Mouse (Mus musculus): Measurements from ENCODE around the gene Gm27021.

DNA sequence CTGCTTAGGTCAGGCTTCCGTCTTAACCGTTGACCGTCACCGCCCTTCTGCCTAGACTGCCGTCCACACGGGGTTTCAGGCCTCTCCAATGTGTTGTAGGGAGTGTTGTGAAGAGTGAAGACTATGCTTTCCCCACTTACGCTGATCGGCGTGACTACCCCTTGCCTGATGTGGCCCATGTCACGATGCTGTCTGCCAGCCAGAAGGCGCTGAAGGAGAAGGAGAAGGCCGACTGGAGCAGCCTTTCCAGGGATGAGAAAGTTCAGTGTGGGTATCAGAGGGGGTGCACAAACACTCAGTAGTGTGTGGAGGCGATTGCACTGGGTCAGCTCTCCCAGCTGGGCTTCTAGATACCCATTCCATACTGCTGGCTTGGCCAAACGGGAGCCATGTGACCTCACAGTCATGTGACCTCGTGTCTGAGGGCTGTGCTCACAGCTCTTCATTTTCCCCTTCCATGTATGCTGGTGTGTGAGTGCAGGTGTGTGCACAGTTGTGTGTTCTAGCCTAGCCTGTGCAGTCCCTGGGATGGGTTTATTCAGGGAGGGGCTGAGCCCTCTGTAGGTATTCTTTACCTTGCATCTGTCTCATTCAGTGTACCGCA lies 4.8 kb upstream of the Gm27021 start:
- TF ChIP-seq GATA1 (IDR thresholded peaks at IDR 0.05; ENCODE audit: borderline replicate concordance, low read length): no peak
- TF ChIP-seq FLI1 (IDR thresholded peaks at IDR 0.05; ENCODE audit: low read length): no peak
